Mouse (Mus musculus): ENCODE measurements around the gene Gse1.

DNA sequence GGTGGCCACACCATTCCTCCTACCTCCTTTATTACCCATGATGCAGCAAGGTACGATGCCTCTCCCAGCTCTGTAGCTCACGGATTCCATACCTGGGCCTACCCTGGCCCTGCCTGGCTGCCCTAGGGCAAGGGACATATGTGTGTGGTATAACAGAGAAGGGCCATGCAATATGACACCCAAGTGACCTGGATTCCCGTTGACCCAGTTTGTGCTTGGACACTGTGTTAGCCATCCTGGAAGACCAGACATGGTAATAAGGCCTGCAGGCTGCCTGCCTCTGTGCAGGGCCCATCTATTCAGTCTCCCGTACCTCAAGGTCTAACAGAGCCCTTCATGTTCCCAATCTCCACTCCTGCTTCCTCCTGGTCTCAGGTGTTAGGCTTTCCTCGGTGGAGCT lies 200.2 kb downstream of the Gse1 start:
- TF ChIP-seq CTCF (IDR thresholded peaks at IDR 0.05) (no peak), EP300 (IDR thresholded peaks at IDR 0.05; ENCODE audit: insufficient read depth, low read depth, low read length) (no peak), POLR2A (IDR thresholded peaks at IDR 0.05; ENCODE audit: insufficient read depth, low read depth, low read length) (no peak)

Measured in heart, adult 2 months (tissue).